Mouse (Mus musculus): ENCODE measurements at regions not wholly inside any gene's neighbourhood (a gene's known extent, or its start where the extent isn't known, plus 50 kb on each side); places are given as distances from the start of the nearest gene placed in this dataset.

GRCm38 (mm10) chr3:34860877-34861649 is 210.9 kb downstream of the Sox2 start:
- DNase-seq (ENCODE audit: low spot score in 2 of 2) = no peak

DNA sequence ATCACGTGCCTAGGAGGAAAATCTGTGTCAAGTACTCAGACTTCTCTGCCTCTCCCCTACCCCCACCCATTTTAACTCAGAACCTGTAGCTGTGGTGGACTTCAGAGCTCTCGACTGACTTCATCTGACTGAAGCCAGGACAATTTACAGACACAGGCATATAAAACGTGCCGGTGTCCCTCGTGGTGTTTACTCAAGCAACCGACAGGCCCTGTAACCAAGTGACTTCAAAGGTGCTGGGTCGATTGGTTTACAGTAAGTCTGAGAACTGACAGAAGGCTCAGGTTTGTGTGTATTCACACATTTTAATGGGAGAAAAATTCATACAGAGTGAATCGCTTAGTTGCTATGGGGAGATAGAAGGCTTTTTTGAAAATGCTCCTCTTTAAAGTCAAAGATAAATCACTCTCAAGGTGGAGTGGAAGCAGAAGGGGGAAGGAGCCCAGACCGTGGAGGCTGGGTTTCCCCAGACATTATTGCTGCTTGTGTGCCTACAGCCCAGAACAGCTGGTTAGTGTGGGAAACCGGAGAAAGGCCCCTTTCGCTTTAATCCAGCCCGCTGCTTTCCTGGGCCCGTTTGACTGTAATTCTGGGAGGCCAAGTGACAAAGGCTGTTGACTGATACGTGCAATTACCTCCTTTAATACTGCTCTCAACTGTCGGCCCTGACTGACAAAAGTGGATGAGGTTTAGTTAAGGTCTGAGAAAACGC is 218.6 kb downstream of the Sox2 start:
- DNase-seq (ENCODE audit: low spot score in 2 of 2) = no peak

GRCm38 (mm10) chr3:34869911-34870310 is 219.7 kb downstream of the Sox2 start:
- DNase-seq (ENCODE audit: low spot score in 2 of 2) = no peak

GRCm38 (mm10) chr3:34885137-34885536 is 234.9 kb downstream of the Sox2 start:
- DNase-seq (ENCODE audit: low spot score in 2 of 2) = no peak

GRCm38 (mm10) chr3:34893381-34893780 is 243.2 kb downstream of the Sox2 start:
- DNase-seq (ENCODE audit: low spot score in 2 of 2) = no peak

DNA sequence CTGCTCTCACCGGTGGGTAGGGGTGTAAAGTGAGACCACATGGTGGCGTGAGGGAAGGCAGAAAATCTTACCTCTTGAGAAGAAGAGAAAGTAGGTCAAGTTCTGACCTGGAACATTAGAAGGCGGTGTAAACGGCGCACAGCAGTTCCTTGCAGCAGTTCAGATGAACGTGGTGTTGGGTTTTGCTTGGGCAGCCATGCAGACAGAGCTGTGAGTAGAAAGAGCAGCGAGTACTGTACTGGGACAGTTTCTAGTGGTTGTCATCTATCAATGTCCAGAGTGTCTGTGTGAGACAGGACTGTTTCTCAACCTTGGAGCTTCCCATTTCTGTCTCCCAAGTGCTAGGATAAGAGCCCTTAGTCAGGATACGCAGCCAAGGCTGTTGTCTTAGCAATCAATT is 252.9 kb downstream of the Sox2 start:
- DNase-seq (ENCODE audit: low spot score in 2 of 2) = no peak

- DNase-seq (ENCODE audit: low spot score in 2 of 2) = no peak
Observed at GRCm38 (mm10) chr3:34908489-34908888, 258.3 kb downstream of the Sox2 start.

DNA sequence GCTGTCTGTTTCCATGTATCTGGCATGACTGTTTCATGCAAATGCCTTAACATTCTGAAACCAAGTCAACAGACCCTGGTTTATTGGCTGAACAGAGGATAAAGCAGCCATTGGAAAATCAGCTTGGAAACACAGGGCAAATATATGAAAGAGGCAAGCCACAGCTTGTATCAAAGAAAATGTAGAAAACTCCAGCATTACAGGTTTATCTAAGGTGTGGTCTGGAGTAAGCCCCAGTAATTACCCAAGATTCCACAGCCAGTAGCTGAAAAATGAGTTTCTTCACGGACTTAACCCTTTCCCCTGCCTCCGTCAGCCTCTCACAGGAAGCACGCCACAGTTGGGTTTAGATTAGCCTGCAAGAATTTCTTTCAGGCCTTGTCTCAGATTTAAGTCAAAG is 259.1 kb downstream of the Sox2 start:
- no peak for DNase-seq (ENCODE audit: low spot score in 2 of 2)

DNA sequence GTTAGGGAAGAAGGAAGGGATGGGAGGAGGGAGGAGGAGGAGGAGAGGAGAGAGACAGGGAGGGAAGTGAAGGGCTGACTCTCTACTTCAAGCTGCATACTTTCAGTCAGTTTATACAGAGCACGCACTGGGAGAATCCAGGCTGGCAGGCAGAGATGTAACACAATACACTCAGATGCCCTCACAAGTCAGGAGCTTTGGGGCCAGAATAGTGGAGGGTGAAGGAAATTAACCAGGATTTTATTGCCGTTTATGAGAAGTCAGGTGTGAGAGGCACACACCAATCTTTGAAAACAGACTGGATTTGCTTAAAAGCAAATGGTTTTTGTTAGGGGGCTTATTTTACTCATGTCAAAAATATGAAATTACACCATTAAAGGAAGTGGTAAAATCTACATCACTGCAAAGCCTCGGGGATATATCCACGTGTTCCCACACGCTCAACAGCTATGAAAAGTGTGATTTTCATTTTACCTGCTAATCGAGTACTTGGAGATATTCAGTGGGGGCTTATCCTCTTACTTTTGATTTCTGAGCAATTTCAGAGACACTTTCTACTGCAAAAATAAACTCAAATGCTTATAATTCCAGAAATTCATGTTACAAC is 268.2 kb downstream of the Sox2 start:
- no peak for DNase-seq (ENCODE audit: low spot score in 2 of 2)

DNA sequence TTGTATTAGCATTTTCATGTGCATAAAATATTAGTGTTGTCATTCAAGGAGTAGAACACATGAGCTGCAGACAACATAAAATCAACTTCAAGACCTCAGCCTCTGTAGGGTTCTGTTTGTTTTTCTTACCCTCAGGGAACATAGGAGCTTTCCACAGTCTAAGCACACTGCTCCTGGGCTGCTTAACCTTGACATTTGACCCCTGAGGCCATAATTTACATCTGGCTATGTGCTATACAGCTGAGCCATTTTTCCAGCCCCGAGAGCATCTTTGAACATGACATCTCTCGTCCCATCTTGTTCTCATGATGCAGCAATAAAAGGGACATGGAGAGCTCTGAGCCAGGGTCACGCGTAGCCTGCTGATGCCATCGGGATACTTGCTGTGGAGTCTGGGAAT is 270.3 kb downstream of the Sox2 start:
- no peak for DNase-seq (ENCODE audit: low spot score in 2 of 2)

- DNase-seq (ENCODE audit: low spot score in 2 of 2) = no peak
Observed at GRCm38 (mm10) chr3:34949867-34950266, 299.7 kb downstream of the Sox2 start.

DNA sequence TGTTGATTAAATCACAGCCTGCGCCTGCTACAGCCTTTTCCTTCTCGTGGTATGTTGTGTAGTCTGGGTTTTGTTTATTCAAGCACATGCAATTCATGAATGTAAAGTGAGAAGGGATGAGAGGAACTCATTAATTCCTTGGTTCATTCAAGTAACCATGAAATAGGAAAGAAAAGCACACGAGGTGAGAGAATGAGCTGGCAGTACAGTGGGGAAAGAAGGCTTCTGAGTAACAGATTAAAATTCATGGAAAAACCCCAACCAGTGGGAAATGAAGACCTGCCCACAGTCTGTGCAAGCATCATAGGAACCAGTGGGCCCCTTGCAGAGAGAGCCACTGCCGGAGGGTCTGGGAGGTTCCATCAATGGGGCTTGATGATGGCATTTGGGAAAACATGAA is 306.0 kb downstream of the Sox2 start:
- no peak for DNase-seq (ENCODE audit: low spot score in 2 of 2)

DNA sequence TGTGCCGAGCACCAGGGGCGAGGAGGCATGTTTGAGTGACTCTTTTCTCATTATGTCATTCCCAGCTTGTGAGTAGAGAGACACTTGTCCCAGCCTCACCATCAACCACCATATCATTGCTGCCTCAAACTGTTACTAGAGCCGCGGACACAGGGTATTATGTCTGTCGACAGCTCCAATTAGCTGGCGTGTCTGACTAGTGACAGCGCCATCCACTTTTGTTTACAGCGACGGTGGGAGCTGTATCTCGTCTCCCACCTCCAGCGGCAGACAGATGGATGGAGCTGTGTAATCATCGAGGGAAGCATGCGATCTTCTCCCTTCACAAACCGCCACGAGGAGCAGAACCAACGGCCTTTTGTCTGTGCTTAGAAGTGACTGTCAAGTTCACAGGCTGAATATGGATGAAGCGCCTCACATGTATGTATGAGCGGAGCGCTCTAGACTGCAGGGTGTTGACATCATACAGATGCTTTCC is 308.9 kb downstream of the Sox2 start:
- DNase-seq (ENCODE audit: low spot score in 2 of 2) = no peak

- DNase-seq (ENCODE audit: low spot score in 2 of 2) = no peak
Observed at GRCm38 (mm10) chr3:34966442-34966841, 316.2 kb downstream of the Sox2 start.

DNA sequence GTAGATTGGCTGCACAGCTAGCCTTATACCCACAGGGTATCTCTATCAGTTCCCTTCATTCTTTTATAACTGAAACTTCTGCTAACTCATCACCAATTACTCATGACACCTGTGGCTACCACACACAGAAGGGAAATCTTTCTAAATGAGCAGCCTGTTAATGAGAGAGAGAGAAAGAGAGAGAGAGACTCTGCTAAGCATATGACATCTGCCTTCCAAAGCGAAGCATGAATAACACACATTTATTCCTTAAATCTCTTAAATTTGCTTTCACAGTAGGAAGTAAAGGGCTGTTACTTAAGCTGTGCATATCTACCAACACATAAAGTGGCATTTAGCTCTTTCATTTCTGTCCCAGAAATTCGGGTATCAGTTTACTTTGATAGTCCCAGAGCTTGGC is 317.7 kb downstream of the Sox2 start:
- no peak for DNase-seq (ENCODE audit: low spot score in 2 of 2)

DNA sequence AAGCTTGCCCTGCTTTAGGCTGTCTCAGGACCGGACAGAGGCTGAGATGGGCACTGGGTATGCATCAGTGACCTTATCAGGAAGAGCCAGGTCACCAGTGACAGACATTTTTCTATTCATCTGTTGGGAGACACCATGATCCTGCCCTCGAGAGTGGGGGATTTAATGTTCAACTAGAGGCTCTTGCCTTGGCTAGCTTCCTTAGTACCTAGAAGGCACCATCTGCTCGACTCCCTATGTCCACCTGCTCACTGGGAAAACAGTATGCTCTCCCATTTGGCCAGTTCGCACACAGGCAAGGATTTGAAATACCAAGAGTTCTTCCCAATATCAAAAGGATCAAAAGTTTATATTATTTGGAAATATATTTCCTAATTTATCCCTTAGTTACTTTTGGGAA is 321.3 kb downstream of the Sox2 start:
- no peak for DNase-seq (ENCODE audit: low spot score in 2 of 2)

GRCm38 (mm10) chr3:34974371-34974770 is 324.2 kb downstream of the Sox2 start:
- no peak for DNase-seq (ENCODE audit: low spot score in 2 of 2)

Small RNAs in the stretch of these regions (microRNA-seq; reads per million reads assigned to microRNA genes)
- 0 reads per million in 2 experiments for gene Mir6378 (ENCODE audit: borderline number of aligned reads in 2 of 2)

All from adrenal gland, adult 18-20 months (tissue).